Mouse (Mus musculus) cerebellum, postnatal 25 days (tissue): ENCODE data around the gene 1500009C09Rik.

ENCODE experiments used
- DNase-seq, 2 experiments: peaks; one replicate each; pipeline ENCODE4 v3.0.0; 2021; ENCODE audit warnings: mixed read lengths in 2 of 2

1500009C09Rik gene

DNA sequence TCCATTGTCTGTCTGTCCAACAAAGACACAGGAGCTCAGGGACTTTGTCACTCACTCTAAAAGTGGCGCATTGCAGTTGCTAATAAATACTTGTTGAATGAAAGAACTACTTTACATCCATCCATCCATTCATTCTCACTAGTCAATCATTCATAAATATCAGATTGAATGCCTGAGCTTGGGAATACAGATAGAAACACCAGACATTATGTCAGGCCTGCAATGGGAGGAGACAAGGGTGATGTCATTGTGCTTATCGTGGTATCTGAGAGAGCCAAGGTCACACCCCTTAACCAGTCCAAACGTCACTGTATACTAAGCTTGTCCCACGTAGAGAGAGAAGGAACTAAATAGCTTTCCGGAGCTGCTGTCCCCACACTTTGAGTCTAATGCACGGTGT is at the start of gene 1500009C09Rik:
1500009C09Rik (plus strand) TSS at position 301 of the 400 bp plus-strand sequence.
- no peak for DNase-seq

DNA sequence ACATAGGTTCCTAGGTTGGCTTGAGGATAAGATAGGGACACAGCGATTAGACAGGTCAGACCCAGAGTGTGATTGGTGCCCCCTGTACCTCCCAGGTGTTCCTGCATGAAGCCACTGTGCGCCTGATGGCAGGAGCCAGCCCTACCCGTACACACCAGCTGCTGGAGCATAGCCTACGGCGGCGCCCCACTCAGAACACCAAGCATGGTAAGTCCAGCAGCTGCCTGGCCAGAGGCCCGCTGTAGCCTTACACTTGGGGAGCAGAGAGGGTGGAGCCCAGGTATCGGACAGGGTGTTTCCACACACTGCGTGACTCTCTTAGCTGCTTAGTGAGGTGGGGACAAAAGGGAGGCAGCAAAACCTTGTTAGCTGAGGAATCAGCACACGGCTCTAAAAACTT is 49.1 kb upstream of the 1500009C09Rik start:
- peak; percentile 45 to 50 for DNase-seq

GRCm38 (mm10) chr15:82203611-82204351 is 48.4 kb upstream of the 1500009C09Rik start:
- DNase-seq = peak; percentile 85 to 90

GRCm38 (mm10) chr15:82204680-82205371 is 47.4 kb upstream of the 1500009C09Rik start:
- DNase-seq = peak in 1 of 2 experiments; percentile 48

GRCm38 (mm10) chr15:82206365-82207104 is 45.7 kb upstream of the 1500009C09Rik start:
- DNase-seq = peak; percentile 98 to 99

- DNase-seq = peak in 1 of 2 experiments; percentile 59
These were observed 45.1 kb upstream of the 1500009C09Rik start for GRCm38 (mm10) chr15:82207105-82207459.

DNA sequence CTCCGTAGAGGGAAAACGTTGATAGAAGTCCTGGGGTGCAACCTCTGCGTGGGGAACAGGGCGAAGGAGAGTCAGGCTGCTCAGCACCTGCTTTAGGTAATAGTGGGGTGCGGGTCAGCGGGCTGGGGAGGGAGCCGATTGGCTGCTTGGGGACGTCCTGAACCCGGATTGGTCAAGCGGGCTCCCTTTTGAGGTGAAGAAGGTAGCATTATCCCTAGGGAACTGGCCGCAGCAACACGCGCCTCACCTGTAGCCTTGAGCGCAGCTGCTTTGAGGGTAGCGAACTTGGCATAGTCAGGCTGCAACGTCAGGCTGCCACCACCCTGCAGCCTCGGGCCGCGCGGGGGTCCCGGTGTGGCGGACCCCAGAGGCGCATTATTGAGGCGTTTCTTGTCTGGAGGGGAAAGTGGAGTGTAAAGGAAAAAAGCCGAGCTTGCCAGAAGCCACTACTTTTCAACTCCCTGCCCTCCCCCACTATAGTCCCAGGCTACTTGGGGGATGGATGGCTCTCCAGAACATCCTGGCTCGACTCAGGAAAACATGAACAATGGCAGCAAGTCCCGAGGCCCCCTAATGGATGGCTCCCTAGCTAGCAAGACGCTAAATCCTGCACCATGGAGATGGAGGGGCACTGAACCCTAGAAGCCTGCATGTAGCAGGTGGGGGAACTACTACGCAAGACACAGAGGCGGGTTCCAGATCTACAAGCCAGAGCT is 44.5 kb upstream of the 1500009C09Rik start:
- DNase-seq = peak in 1 of 2 experiments; percentile 45

DNA sequence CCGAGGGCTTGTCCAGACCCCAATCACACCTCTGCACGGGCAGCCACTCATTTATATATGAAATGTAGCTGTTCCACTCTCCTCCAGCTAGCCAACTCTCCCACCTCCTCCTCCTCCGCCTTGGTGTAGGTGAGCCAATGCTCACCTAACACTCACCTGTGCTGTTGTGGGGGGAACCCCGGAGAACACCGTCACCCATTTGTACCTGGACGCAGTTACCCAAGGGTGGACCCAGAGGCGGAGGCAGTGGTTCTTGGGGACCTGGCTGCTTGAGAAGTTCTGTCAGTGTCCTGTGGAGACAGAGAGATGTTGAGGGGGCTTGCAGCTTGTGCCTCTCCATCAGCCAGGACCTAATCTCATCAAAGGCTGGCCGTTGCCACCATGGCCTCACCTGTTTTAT is 43.9 kb upstream of the 1500009C09Rik start:
- DNase-seq = no peak

DNA sequence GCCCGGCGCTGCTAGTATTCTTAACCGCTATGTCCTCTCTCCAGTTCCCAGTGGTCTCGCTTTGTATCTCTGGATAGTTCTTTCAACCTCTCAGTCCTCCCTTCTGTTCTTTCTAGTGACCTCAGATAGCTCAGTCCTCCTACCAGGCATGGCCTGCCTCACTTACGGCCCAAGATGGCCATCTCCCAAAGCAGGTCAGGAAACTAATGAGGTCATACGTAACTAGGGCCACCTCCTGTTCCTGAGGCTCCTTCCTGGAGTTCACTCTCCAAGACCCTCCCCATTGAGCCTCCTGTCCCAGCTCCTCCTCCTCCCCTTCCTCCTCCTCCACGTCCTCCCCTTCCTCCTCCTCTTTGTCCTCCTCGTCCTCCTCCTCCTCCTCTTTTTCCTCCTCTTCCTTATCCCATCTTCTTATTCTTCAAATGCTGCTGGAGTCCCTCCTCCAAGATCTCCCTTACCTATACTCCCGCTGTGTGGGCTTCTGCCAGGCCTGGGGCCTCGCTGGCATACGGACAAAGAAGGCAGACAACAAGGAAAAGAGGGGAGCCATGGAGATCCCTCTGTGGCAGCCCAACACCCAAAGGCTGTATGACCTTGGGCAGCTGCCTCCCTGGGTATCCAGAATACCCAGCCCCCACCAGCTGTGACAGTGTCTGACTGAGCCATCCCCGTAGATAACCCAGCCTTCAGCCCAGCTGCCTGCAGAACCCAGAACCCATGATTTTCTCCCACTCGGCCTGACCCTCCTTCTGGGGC is 42.7 kb upstream of the 1500009C09Rik start:
- peak; percentile 56 to 72 for DNase-seq

- peak in 1 of 2 experiments; percentile 37 for DNase-seq
These were observed 41.4 kb upstream of the 1500009C09Rik start for GRCm38 (mm10) chr15:82210801-82211200.

- DNase-seq = no peak
These were observed 40.9 kb upstream of the 1500009C09Rik start for GRCm38 (mm10) chr15:82211281-82211680.

DNA sequence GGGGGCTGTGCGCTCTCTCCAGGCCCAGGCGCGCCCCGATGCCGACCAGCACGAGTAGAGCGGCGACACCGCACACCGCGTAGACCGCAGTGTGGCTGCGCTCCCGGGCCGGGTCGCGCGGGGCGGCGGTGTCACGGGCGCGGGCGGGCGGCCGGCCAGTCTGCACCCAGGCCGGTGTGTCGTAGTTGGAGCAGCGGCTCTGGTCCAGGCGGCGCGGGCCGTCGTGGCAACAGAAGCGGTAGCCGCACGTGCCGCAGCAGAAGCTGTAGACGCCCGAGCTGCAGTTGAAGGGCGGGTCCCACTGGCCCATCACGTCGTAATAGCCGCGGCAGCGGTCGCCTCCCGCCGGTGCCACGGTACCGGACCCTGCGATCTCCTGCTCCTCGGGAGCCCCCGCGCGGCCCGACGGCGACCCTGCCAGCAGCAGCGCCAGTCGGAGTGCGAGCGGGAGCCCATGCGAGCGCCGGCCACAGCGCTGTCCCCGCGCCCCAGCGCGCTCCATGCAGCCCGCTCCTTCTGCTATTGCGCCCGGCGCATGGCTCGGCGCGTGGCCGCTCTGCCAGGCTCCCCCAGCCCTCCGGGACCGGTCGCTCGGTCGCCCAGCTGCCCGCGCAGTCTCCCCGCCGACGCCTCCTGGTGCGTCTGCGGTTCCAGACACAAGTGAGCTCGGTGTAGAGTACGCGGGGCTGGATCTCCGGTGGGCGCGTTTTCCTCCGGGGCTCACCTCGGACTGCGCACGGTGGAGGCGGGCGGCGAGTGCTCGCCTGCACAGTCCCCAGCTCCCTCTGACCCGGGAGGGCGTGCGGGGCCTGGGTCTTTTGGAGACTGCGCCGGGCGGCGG is 40.1 kb upstream of the 1500009C09Rik start:
- DNase-seq = peak; percentile 80

- peak in 1 of 2 experiments; percentile 86 for DNase-seq
These were observed 39.5 kb upstream of the 1500009C09Rik start, which contains the start of gene Shisa8 for GRCm38 (mm10) chr15:82212752-82213063. Gene Shisa8, minus strand, starts transcription at chr15:82212815.

- DNase-seq = peak in 1 of 2 experiments; percentile 49
These were observed 39.0 kb upstream of the 1500009C09Rik start for GRCm38 (mm10) chr15:82213222-82213621.

DNA sequence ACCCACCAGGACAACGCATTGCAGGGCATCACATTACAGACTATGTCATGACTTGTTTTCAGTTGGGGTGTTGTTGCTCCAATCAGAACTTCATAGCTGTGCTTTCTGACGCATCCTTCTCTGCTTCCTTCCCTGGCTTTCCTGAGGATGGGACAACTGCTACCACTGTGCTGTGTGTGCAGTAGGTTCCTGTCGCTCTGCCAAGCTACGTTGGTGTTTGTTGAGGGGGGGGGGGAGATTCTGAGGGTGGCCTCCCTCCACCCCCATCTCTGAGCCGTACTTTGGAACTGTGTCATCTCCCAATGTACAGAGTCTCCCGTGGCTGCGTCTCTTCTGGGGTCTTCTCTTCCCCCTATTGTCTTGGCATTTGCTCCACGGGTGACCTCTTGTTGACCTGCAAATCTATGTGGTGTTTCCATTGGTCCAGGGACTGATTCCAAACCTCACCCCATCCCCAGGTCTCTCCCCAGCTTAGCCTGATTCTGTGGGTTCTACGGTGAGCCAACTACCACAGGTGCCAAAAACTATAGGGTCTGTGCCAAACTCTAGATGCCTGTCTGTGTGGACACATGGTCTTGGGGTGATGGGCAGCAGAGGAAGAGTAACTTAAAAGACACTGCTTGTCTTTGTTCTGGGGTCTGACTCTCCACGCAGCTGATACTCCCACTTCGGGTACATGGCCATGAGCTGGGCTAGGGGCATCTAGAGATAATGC is 36.7 kb upstream of the 1500009C09Rik start:
- DNase-seq = peak; percentile 66 to 74

- peak; percentile 57 to 70 for DNase-seq
These were observed 35.9 kb upstream of the 1500009C09Rik start for GRCm38 (mm10) chr15:82216142-82216827.

GRCm38 (mm10) chr15:82217039-82217438 is 35.2 kb upstream of the 1500009C09Rik start:
- DNase-seq = no peak

- no peak for DNase-seq
These were observed 34.2 kb upstream of the 1500009C09Rik start for GRCm38 (mm10) chr15:82217980-82218379.

DNA sequence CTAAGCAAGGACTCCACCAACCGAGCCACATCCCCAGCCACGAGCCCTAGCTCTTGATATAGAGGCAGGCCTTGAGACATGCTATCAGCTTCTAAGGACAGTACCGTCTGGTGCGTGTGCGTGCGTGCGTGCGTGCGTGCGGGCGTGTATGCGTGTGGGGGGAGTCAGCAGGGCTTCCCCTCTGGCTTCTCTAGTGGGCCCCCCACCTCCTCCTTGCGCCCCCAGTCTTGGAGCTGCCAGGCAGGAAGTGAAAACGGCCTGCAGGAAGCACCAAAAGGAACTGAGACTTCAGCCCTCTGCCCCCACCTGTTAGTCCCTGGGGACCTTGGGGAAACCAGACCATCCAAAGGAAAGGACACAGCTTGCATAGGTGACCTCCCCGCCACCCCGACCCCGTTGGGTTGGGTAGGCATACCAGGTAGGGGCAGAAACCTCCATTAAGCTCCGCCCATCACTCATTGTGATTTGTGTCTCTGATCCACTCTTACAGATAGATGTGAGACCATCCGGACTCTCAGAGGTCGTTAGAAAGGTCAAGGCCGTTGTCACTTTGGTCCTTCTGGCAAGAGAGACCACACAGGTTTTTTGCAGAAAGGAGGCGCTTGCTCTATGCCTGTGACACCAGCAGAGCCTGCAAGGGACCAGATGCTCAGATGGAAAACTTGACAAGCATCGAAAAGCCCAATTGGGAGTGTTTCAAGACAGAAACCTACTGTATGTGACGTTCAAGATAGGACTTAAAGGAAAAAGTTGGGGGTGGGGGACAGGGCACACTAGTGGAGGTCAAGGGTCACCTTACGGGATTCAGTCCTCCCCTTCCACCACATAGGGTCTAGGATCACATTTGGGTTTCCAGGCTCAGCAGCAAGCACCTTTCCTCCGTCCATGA is 33.2 kb upstream of the 1500009C09Rik start:
- DNase-seq = no peak
